Mouse (Mus musculus): ENCODE results near the gene Igsf6.

DNA sequence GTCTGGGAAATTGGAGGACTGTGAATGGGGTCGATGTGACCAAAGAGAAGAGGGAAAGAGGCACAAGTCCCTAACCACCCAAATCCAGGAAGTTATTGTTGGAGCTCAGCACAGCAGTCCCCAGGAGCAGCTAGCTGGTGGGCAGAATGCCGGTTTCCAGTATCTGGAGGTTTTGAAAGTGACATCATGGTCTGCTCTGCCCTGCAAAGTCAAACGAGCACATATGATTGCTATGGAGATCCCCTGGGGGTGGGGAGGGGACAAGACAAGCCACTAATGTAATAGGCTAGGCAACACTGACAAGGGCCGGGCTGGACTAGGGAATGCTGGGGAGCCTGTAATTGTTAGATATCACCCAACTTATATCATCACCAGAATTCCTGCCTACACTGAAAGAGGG is 11.1 kb upstream of the Igsf6 start:
- no peak for TF ChIP-seq CTCF (IDR thresholded peaks at IDR 0.05; ENCODE audit: extremely low read depth, insufficient read length, insufficient replicate concordance, low read depth, low read length)
- TF ChIP-seq POLR2A (IDR thresholded peaks at IDR 0.05; ENCODE audit: low read depth, low read length): no peak
